Mouse (Mus musculus) bone marrow macrophage, adult 2 months (primary cell): ENCODE data around the gene Wnt3a. TPM values are rescaled to one million over a fixed set of nuclear protein-coding genes. Genes with fewer than 3 reads are reported as not detected.
"Not testable (repeated sequence)": the region's sequence is repeated elsewhere in the genome, so short reads cannot be mapped to it uniquely, and the experiment has no call there.

Source experiments
- H3K27ac ChIP-seq: 2 replicates; pipeline ENCODE4 v1.5.1; 2012; ENCODE audit warnings: low read depth, low read length; ENCODE audit not compliant: insufficient read depth
- H3K4me1 ChIP-seq: 2 replicates; pipeline ENCODE4 v1.6.1; 2012; ENCODE audit warnings: low read length; ENCODE audit not compliant: control insufficient read depth, insufficient read depth
- H3K4me3 ChIP-seq: 2 replicates; pipeline ENCODE4 v1.5.1; 2012; ENCODE audit warnings: mild to moderate bottlenecking, low read length, moderate library complexity; ENCODE audit not compliant: insufficient read depth
- CTCF ChIP-seq: IDR thresholded peaks from 2 replicates; pipeline ENCODE4 v1.5.1; 2012; ENCODE audit warnings: low read depth, mild to moderate bottlenecking, low read length, moderate library complexity
- POLR2A ChIP-seq: IDR thresholded peaks from 2 replicates; pipeline ENCODE4 v1.6.1; 2012; ENCODE audit warnings: mild to moderate bottlenecking, low read depth, low read length, borderline replicate concordance
- polyA plus RNA-seq: library from polyadenylated mRNA; stranded (reverse); fragments of >200 nt; gene quantifications from 2 replicates; pipeline ENCODE4 v1.2.4, GENCODE M21; 2012; ENCODE audit not compliant: missing spikeins, insufficient read depth, insufficient read length

Wnt3a gene
- polyA plus RNA-seq, 1 experiment = not detected

GRCm38 (mm10) chr11:59224470-59224869, 66.1 kb downstream of the Wnt3a start:
- Histone ChIP-seq H3K27ac (no peak overlapping the region), H3K4me1 (peaks cover 62% of the 10 kb centered on the region), H3K4me3 (no peak overlapping the region)
- TF ChIP-seq CTCF (no peak), POLR2A (no peak)

GRCm38 (mm10) chr11:59224025-59224424, 66.5 kb downstream of the Wnt3a start:
- H3K27ac ChIP-seq = no peak overlapping the region
- TF ChIP-seq POLR2A (no peak), CTCF (no peak)
- peaks cover 62% of the 10 kb centered on the region for H3K4me1 ChIP-seq
- H3K4me3 ChIP-seq = no peak overlapping the region

- H3K4me1 ChIP-seq = peaks cover 76% of the 10 kb centered on the region
- TF ChIP-seq POLR2A = no peak
- TF ChIP-seq CTCF = no peak
- no peak overlapping the region for H3K4me3 ChIP-seq
- no peak overlapping the region for H3K27ac ChIP-seq
Observed at GRCm38 (mm10) chr11:59222306-59222705, 68.2 kb downstream of the Wnt3a start.

GRCm38 (mm10) chr11:59221604-59222003, 68.9 kb downstream of the Wnt3a start:
- H3K27ac ChIP-seq = peak overlapping the region; percentile 63

DNA sequence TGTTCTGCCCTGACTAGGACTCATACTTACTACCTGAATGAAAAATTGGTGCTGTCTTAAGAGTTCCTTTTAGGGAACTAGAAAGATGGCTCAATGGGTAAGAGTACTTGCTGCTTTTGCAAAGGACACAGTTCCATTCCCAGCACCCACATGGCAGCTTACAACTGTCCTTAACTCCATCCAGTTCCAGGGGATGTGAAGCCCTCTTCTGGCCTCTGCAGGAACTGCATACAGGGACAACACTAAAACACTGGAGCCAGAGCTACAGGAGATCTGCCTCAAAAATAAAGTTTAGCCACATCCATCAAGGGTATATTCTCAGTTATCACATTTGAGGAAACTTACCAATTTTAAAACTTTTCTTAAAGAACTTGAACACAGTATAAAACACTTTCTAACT, 71.5 kb downstream of the Wnt3a start:
- Histone ChIP-seq H3K27ac (no peak overlapping the region), H3K4me3 (no peak overlapping the region), H3K4me1 (peaks cover 74% of the 10 kb centered on the region)
- TF ChIP-seq POLR2A (no peak), CTCF (0 out of 2 replicates have a peak, but pooled peaks have one; percentile 13)

More at GRCm38 (mm10) chr11:59221604-59222003, 68.9 kb downstream of the Wnt3a start:
- no peak overlapping the region for H3K4me3 ChIP-seq
- TF ChIP-seq CTCF (no peak), POLR2A (no peak)
- H3K4me1 ChIP-seq = peaks cover 82% of the 10 kb centered on the region

DNA sequence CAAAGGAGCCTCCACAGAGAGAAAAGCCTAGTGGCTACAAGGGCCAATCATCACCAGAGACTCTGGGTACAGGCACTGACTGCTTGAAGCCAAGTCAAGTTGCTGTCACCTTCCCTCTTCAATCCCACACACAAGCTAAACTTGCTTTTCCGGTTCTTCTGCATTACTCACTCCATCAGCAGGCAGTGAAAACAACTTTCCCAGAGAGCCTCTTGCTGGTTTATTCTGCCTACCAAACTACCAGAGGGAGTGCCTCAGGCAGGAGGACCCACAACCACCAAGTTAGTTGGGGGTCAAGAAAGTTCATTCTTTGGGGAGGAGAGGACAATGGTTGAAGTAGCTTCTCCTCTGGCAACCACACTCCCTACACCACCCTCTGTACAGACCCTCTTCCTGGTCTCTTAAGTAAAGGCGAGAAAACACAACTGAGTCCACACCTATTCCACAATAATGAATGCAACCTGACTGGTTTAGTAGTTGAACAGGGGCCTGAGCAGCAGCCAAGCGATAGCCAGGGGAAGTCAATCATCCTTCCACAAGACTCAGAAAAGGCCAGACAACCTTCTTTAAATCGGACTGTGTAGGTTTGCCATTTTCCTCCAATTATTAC, 72.1 kb downstream of the Wnt3a start:
- Histone ChIP-seq H3K4me3 (no peak overlapping the region), H3K4me1 (peaks cover 71% of the 10 kb centered on the region)
- TF ChIP-seq POLR2A = no peak
- no peak for TF ChIP-seq CTCF

DNA sequence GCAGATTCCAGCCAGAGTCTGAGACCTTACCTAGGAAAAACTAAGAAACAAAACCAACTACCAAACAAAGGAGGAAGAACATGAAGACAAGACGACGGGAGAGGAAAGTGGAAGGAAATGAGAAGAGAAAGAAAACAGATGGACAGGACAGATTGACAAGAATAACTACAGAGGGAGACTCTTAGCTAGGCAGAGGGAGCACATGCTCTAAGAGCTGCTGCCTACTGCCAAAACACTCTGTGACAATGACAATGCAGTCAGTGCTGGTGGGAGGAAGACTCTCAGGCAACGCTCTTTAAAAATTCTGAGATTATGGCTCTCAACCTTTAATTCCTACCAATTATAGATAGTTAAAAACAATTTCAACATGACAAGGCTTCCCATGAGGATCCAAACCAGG, 73.6 kb downstream of the Wnt3a start:
- Histone ChIP-seq H3K4me1 (peaks cover 67% of the 10 kb centered on the region), H3K27ac (peak overlapping the region; percentile 23), H3K4me3 (no peak overlapping the region)
- TF ChIP-seq POLR2A (no peak), CTCF (no peak)

More for the DNA sequence above, 72.1 kb downstream of the Wnt3a start:
- H3K27ac ChIP-seq = no peak overlapping the region

- Histone ChIP-seq H3K27ac (no peak overlapping the region), H3K4me1 (peaks cover 37% of the 10 kb centered on the region), H3K4me3 (no peak overlapping the region)
- TF ChIP-seq CTCF (no peak), POLR2A (no peak)
Observed at GRCm38 (mm10) chr11:59212892-59213494, 77.6 kb downstream of the Wnt3a start.

DNA sequence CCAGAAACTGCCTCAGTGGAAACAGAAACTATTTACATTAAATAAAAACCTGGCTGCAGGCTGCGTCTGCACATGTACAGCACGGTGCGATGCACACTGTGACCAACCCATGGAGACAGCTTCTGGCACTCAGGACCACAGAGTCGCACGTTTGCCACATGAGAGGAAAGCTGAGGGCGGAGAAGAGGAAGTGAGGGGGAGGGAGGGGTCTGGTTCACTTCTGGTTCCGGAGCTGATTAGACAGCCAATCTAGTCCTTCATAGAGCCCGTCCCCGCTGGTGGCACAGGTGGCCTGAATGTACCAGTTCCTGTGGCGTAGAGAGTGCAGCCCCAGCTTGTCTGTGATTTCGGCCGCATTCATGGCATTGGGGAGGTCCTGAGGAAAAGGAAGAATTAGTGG, 78.2 kb downstream of the Wnt3a start:
- H3K27ac ChIP-seq, H3K4me3 ChIP-seq: not testable (repeated sequence)
- H3K4me1 ChIP-seq = peaks cover 31% of the 10 kb centered on the region

DNA sequence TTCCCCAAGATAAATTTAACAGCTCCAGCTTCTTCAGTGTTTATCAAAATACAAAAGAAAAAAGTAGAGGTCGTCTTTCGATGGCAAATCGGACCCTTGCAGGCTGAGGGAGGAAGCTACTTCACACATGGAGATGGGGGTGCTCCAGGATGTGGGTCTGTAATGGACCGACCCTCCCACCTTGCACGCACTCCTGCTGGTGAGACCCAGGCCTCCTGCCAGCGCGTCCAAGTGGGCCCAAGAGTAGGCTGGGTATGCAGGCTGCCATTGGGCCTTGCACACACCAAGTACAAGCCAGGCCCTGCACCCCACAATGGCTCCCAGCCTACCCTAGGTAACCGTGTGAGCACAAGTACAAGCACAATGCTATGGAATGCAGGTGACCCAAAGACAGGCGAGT, 79.0 kb downstream of the Wnt3a start:
- peaks cover 24% of the 10 kb centered on the region for H3K4me1 ChIP-seq
- H3K4me3 ChIP-seq, H3K27ac ChIP-seq: not testable (repeated sequence)

DNA sequence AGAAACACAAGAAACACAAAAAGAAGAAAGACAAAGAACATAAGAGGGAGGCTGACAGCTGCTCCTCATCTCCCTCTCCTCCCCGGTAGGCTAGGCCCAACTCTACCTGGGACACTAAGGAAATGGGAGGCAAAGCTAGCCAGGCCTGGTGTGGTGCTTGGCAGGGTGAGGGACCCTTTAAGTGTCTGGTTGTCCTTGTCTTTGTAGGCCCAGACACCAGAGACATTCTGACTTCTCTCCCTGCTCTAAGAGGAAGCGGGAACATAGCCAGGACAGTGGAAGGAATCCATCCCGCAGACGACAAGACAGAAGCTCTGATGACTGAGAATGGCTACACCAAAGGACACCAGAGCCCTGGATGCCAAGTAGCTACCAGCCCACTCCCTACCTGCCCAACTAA, 80.5 kb downstream of the Wnt3a start:
- Histone ChIP-seq H3K4me3 (no peak overlapping the region), H3K4me1 (peaks cover 18% of the 10 kb centered on the region), H3K27ac (no peak overlapping the region)
- no peak for TF ChIP-seq CTCF
- no peak for TF ChIP-seq POLR2A

GRCm38 (mm10) chr11:59209580-59209979, 81.0 kb downstream of the Wnt3a start:
- TF ChIP-seq CTCF (no peak), POLR2A (no peak)
- H3K4me3 ChIP-seq = peak overlapping the region; percentile 96; the same call in 1 of the 2 replicates
- no peak overlapping the region for H3K27ac ChIP-seq
- H3K4me1 ChIP-seq = peaks cover 18% of the 10 kb centered on the region
